Mouse (Mus musculus) liver, adult 2 months (tissue): ENCODE results near the gene Mex3d.

Source experiments
- CTCF ChIP-seq: fragments of 200-500 bp; IDR thresholded peaks from 2 replicates; pipeline ENCODE4 v1.5.1; 2011; ENCODE audit warnings: low read depth, low read length, control low read depth
- POLR2A ChIP-seq: fragments of 200-500 bp; IDR thresholded peaks from 2 replicates; pipeline ENCODE4 v1.6.1; 2011; ENCODE audit warnings: low read length, control low read depth; ENCODE audit not compliant: insufficient read depth; ENCODE audit errors: extremely low read depth

GRCm38 (mm10) chr10:80357336-80357735 is 30.1 kb downstream of the Mex3d start:
- no peak for TF ChIP-seq POLR2A
- TF ChIP-seq CTCF, result no peak
